Mouse (Mus musculus) adrenal gland (tissue): ENCODE measurements around the gene Rpl19.

Experiments
- intact Hi-C: fragments of 180-260 bp; cut with DNase I; formaldehyde crosslinking; loops from one replicate; pipeline ENCODE4 v1.15.1; 2025
- microRNA-seq, 2 experiments: library from miRNA; unstranded; fragments of <30 nt; microRNA quantifications; one replicate each; pipeline ENCODE4; 2019

The Rpl19 gene

GRCm38 (mm10) chr11:98051611-98052128 lies 25.2 kb downstream of the Rpl19 start:
- intact Hi-C loops, result no loop called here

GRCm38 (mm10) chr11:98052129-98052988 lies 25.8 kb downstream of the Rpl19 start:
- intact Hi-C loops, result no loop called here

DNA sequence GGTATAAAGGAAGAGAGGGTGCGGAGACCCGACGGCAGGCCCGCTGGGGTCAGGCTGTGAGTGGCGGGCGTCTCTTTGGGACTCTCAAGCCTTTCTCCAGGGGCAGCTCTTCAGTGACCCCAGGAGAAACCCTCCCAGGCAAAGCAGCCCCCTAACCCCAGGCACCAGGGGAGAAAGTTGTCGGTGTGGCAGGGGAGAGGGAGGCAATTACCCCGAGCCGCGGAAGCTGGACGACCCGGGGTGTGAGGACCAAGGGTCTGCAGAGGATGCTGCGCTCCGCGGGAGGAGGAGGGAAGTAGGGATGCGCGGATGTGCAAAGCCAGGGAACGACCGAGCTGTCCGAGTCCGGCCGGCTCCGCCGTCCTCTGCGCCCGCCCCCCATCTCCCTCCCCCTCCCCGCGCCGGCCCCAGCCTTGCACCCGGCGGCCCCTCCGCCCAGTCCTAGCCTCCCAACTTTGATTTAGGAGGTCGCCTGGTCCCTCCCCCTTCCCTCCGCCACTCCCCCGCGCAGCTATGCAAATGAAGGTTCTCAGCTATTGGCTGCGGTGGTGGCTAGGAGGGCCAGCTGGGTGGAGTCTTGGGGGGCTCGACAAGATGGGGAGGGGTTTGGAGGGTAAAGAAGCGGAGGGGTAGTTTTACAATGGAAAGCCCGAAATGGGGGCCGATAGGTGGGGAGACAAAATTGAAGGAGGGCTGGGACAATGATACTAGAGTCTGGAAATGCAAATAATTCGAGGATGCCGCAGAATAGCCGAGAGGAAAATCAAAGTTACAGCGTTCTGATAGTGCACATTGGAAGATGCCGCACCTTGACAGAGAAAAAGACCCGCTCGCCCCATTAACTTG lies 26.7 kb downstream of the Rpl19 start, which contains the start of gene Stac2:
Gene Stac2, minus strand, starts transcription at position 474 of the 846 bp plus-strand sequence.
- intact Hi-C loops, result no loop called here

- intact Hi-C loops, result no loop called here
Observed at GRCm38 (mm10) chr11:98057466-98057865, 31.0 kb downstream of the Rpl19 start.

- intact Hi-C loops, result no loop called here
Observed at GRCm38 (mm10) chr11:98057998-98058397, 31.5 kb downstream of the Rpl19 start.

DNA sequence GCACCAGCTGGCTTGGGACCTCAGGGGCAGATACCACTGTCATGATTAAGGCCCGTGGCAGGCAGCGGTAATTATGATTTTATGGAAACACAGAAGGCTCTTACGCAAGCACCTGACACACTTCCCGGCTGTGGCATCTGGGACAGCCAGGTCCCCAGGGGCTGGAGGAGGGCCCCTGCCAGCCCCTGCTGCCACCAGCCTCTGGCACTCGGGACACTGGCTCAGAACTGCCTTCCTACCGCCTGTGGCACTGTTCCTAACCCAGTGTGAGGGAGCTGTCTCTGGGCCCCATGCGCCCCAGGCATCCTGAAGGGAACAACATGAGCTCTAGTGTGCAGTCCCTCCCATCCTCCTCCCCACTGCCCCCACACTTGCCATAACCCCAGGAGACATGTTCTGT lies 33.2 kb downstream of the Rpl19 start:
- intact Hi-C loops, result no loop called here

DNA sequence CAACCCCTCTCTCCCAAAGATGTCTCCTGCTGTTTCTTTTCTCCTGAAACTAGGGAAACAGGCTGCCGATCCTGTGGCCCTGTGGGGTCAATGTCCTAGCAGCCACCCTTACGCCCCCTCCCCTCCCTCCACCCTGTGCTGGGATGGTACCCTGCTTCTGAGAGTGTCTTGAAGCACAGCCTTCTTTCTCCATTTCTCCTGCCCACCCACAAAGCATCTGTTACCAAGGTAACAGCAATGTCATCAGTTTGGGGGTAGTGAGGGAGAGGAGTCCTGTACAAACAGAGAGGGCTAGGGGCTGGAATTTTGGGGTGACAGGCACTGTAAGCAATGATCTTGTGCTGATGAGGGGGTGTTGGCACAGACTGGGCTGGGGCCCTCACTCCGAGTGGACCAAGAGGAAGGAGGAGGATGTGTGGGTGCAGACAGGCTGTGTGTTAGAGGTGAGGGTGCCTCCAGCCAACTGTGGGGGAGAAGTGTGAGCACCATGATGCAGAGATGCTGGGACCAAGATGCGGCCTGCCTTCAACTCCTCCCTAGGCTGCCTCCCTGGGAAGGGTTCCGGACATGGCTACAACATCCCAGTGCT lies 33.7 kb downstream of the Rpl19 start:
- intact Hi-C loops, result no loop called here

DNA sequence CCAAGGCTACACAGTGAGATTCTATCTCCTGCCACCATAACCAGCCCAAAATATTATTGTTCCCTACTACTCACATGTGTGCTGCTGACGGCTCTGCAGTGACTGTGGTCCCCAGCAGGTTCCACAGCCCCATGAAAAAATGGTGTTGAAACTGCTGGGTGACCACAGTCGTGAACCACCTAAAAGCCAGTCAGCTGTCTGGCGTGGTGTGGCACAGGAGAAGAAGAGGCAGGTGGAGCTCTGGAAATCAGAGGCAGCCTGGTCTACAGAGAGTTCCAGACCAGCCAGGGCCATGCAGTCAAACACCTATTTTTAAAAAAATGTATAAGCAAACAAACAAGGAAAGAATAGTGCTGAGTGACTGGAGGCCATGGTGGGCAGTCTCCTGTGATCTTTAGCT lies 34.9 kb downstream of the Rpl19 start:
- intact Hi-C loops, result no loop called here

DNA sequence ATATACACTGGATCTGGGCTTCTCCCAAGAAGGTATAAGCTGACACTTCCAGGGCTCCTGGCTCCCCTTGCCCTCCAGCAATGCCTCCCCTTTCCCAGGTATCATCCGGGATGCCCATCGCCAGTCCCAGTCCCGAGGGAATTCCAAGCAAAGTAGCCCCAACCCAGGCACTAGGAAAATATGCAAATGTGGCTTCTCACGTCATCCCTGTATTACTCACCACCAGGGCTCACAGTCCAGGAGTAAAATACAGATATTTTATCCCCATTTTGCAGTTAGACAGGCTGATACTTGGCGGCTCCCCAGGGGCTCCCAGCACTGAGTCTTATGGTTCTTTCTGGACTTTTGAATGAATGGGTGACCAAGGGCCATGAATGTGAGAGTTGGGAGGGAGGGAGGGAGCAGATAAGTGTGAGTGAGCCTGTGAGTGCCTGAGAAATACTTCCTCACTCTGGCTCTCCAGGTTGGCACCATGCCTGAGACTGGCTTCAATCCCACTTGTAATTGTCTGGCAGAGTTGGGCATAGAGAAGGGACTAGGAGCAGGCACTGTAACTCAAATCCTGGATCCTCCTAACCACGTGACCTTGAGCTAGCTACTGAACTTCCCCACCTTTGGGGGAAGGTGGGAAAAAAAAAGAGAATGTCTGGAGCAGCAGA lies 35.5 kb downstream of the Rpl19 start:
- intact Hi-C loops, result no loop called here

- intact Hi-C loops, result no loop called here
Observed at GRCm38 (mm10) chr11:98066201-98066600, 39.7 kb downstream of the Rpl19 start.

GRCm38 (mm10) chr11:98067255-98067654 lies 40.7 kb downstream of the Rpl19 start:
- intact Hi-C loops, result no loop called here

DNA sequence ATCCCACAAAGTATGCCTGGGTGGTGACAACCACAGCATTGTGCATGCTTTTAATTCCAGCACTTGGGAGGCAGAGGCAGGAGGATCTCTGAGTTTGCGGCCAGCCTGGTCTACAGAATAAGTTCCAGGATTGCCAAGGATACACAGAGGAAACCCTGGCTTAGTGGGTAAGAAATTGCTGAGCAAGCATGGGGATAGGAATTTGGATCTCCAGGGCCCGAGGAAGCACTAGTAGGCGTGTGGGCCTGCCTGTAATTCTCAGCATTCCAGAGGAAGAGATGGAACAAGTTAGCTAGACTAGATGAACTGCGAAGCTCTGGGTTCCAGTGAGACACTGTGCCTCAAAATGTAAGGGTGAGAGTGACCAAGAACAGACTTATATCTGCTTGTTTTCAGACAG lies 46.9 kb downstream of the Rpl19 start:
- intact Hi-C loops, result no loop called here

DNA sequence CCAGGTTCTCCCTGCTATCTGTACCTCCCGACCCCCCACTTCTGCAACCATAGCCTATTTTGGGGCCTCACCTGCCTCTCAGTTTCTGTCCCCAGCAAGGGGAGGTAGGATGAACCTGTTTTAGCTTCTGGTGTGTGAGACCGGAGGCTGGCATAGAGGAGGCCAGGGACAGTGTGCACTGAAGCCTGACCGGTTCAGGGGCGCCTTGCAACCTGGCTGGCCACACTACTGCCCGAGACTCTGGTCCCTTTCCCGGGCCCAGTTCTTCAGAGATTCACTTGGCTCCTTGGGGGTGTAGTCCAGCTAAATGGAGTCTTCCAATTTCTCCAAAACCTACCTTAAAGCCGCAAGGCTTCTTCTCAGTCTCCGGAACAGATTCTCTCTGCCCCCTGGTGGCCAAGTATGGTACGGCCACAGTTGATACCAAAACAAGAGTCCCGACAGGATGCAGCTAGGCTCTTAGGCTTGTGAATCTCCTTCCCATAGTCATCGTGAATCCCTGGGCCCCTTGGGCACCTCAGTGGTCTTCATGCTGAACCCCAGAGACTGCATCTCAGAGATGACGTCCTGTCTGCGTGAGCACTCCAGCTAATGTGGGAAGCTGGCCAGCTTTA lies 48.8 kb downstream of the Rpl19 start:
- intact Hi-C loops, result loop anchor here (1.0 to 5.0 kb wide), 2 partner anchors 44 to 178 kb away; no protein-coding TSS in a partner anchor

DNA sequence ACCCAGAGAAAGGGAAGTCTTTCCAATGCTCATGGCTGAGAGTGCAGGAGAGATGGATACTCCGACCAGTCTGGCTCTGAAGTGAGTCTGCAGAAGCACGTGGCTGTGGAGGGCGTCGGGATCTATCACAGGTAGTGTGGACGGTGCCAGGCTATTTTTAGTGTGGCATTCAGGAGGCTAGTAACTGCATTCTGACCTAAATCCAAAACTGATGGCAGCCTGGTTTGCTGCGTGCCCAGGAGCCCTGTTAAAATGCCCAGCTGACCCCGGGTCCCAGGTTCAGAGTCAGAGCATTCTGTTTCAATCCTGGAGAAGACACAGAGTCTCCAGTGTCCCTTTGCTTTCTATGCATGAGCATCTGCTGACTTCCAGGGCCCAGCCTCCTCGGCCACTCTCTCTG lies 50.6 kb downstream of the Rpl19 start:
- intact Hi-C loops, result loop anchor here (5.0 kb wide), 1 partner anchor 180 kb away; no protein-coding TSS in a partner anchor

Small RNAs within 50 kb of the gene (microRNA-seq; reads per million reads assigned to microRNA genes)
- gene Gm27597, result 0 reads per million in 2 experiments
